Mouse (Mus musculus): ENCODE data around the gene Syn3. TPM values are rescaled to one million over a fixed set of nuclear protein-coding genes. Genes with fewer than 3 reads are reported as not detected.
A peak's percentile ranks its signal among the peaks of the same experiment; 100 is the strongest.
"Not testable (repeated sequence)": the region's sequence is repeated elsewhere in the genome, so short reads cannot be mapped to it uniquely, and the experiment has no call there.

Syn3 gene
- polyA plus RNA-seq, 1 experiment from 2014 or later: 2.6 TPM

GRCm38 (mm10) chr10:86439640-86440039, 59.1 kb downstream of the Syn3 start:
- H3K36me3 ChIP-seq: no peaks in the 10 kb centered on the region
- no peak for ATAC-seq (ENCODE audit: insufficient number of reproducible peaks, low FRiP score, low TSS enrichment, low read depth)
- no peaks in the 10 kb centered on the region for H3K27me3 ChIP-seq
- WGBS: 88% methylated on average over 4 of the region's 4 CpGs
- no peaks in the 10 kb centered on the region for H3K4me1 ChIP-seq
- H3K9ac ChIP-seq: no peak overlapping the region
- H3K4me3 ChIP-seq (replicated peaks): no peak overlapping the region
- H3K4me2 ChIP-seq (replicated peaks): no peak overlapping the region
- no peaks in the 10 kb centered on the region for H3K9me3 ChIP-seq (replicated peaks)
- H3K27ac ChIP-seq (replicated peaks): no peak overlapping the region

GRCm38 (mm10) chr10:86437294-86437693, 61.4 kb downstream of the Syn3 start:
- Histone ChIP-seq H3K4me3 (replicated peaks) (no peak overlapping the region), H3K27me3 (no peaks in the 10 kb centered on the region), H3K9ac (no peak overlapping the region), H3K36me3 (no peaks in the 10 kb centered on the region), H3K9me3 (replicated peaks) (no peaks in the 10 kb centered on the region), H3K27ac (replicated peaks) (no peak overlapping the region), H3K4me2 (replicated peaks) (no peak overlapping the region), H3K4me1 (no peaks in the 10 kb centered on the region)
- 85% methylated on average over 11 of the region's 11 CpGs for WGBS
- no peak for ATAC-seq (ENCODE audit: insufficient number of reproducible peaks, low FRiP score, low TSS enrichment, low read depth)

GRCm38 (mm10) chr10:86435006-86435405, 63.7 kb downstream of the Syn3 start:
- H3K36me3 ChIP-seq; H3K9me3 ChIP-seq (replicated peaks); H3K27ac ChIP-seq (replicated peaks); H3K4me1 ChIP-seq; ATAC-seq (ENCODE audit: insufficient number of reproducible peaks, low FRiP score, low TSS enrichment, low read depth); H3K9ac ChIP-seq; H3K4me2 ChIP-seq (replicated peaks); H3K27me3 ChIP-seq; H3K4me3 ChIP-seq (replicated peaks): not testable (repeated sequence)
- 74% methylated on average over 4 of the region's 4 CpGs for WGBS

GRCm38 (mm10) chr10:86429651-86430050, 69.0 kb downstream of the Syn3 start:
- no peak overlapping the region for H3K9ac ChIP-seq
- H3K4me2 ChIP-seq (replicated peaks): no peak overlapping the region
- H3K27me3 ChIP-seq: no peaks in the 10 kb centered on the region
- WGBS: 63% methylated on average over 3 of the region's 3 CpGs
- H3K27ac ChIP-seq (replicated peaks): no peak overlapping the region
- no peak overlapping the region for H3K4me3 ChIP-seq (replicated peaks)
- H3K4me1 ChIP-seq: peaks cover 20% of the 10 kb centered on the region
- ATAC-seq (ENCODE audit: insufficient number of reproducible peaks, low FRiP score, low TSS enrichment, low read depth): no peak
- H3K36me3 ChIP-seq: no peaks in the 10 kb centered on the region
- no peaks in the 10 kb centered on the region for H3K9me3 ChIP-seq (replicated peaks)

- peaks cover 20% of the 10 kb centered on the region for H3K4me1 ChIP-seq
- no peak for ATAC-seq (ENCODE audit: insufficient number of reproducible peaks, low FRiP score, low TSS enrichment, low read depth)
- H3K36me3 ChIP-seq: no peaks in the 10 kb centered on the region
- H3K9ac ChIP-seq: no peak overlapping the region
- no peak overlapping the region for H3K27ac ChIP-seq (replicated peaks)
- H3K27me3 ChIP-seq: no peaks in the 10 kb centered on the region
- H3K4me3 ChIP-seq (replicated peaks): no peak overlapping the region
- H3K9me3 ChIP-seq (replicated peaks): no peaks in the 10 kb centered on the region
- H3K4me2 ChIP-seq (replicated peaks): no peak overlapping the region
- WGBS: 78% methylated on average over 2 of the region's 2 CpGs
Observed at GRCm38 (mm10) chr10:86427956-86428355, 70.7 kb downstream of the Syn3 start.

- Histone ChIP-seq H3K27ac (replicated peaks) (peak overlapping the region; percentile 81), H3K36me3 (no peaks in the 10 kb centered on the region), H3K27me3 (no peaks in the 10 kb centered on the region), H3K4me1 (peaks cover 20% of the 10 kb centered on the region), H3K9me3 (replicated peaks) (no peaks in the 10 kb centered on the region), H3K9ac (no peak overlapping the region), H3K4me2 (replicated peaks) (0 out of 2 replicates have a peak overlapping the region, but pooled peaks have one; percentile 4), H3K4me3 (replicated peaks) (no peak overlapping the region)
- WGBS: 18% methylated on average over 10 of the region's 10 CpGs
- peak; percentile 82 for ATAC-seq (ENCODE audit: insufficient number of reproducible peaks, low FRiP score, low TSS enrichment, low read depth)
Observed at GRCm38 (mm10) chr10:86425690-86426530, 72.8 kb downstream of the Syn3 start.

GRCm38 (mm10) chr10:86421731-86422370, 76.8 kb downstream of the Syn3 start:
- no peak overlapping the region for H3K4me3 ChIP-seq (replicated peaks)
- no peaks in the 10 kb centered on the region for H3K36me3 ChIP-seq
- no peak for ATAC-seq (ENCODE audit: insufficient number of reproducible peaks, low FRiP score, low TSS enrichment, low read depth)
- H3K4me1 ChIP-seq: peaks cover 24% of the 10 kb centered on the region
- H3K9ac ChIP-seq: no peak overlapping the region
- WGBS: 80% methylated on average over 3 of the region's 3 CpGs
- no peaks in the 10 kb centered on the region for H3K9me3 ChIP-seq (replicated peaks)
- H3K4me2 ChIP-seq (replicated peaks): no peak overlapping the region
- no peaks in the 10 kb centered on the region for H3K27me3 ChIP-seq
- no peak overlapping the region for H3K27ac ChIP-seq (replicated peaks)

GRCm38 (mm10) chr10:86418931-86419330, 79.8 kb downstream of the Syn3 start:
- WGBS: 78% methylated on average over 5 of the region's 5 CpGs
- no peak overlapping the region for H3K4me2 ChIP-seq (replicated peaks)

GRCm38 (mm10) chr10:86418345-86418744, 80.4 kb downstream of the Syn3 start:
- Histone ChIP-seq H3K27me3 (no peaks in the 10 kb centered on the region), H3K27ac (replicated peaks) (no peak overlapping the region), H3K9ac (no peak overlapping the region), H3K4me1 (0 out of 2 replicates have a peak, but pooled peaks cover 5% of the 10 kb centered on the region), H3K9me3 (replicated peaks) (no peaks in the 10 kb centered on the region), H3K4me2 (replicated peaks) (no peak overlapping the region), H3K4me3 (replicated peaks) (no peak overlapping the region), H3K36me3 (no peaks in the 10 kb centered on the region)
- ATAC-seq (ENCODE audit: insufficient number of reproducible peaks, low FRiP score, low TSS enrichment, low read depth): no peak
- WGBS: 81% methylated on average over 2 of the region's 2 CpGs

More at GRCm38 (mm10) chr10:86418931-86419330, 79.8 kb downstream of the Syn3 start:
- no peaks in the 10 kb centered on the region for H3K36me3 ChIP-seq
- no peak overlapping the region for H3K27ac ChIP-seq (replicated peaks)
- ATAC-seq (ENCODE audit: insufficient number of reproducible peaks, low FRiP score, low TSS enrichment, low read depth): 0 out of 2 replicates have a peak, but pooled peaks have one; percentile 39
- no peak overlapping the region for H3K9ac ChIP-seq
- H3K9me3 ChIP-seq (replicated peaks): no peaks in the 10 kb centered on the region
- 0 out of 2 replicates have a peak, but pooled peaks cover 5% of the 10 kb centered on the region for H3K4me1 ChIP-seq
- H3K27me3 ChIP-seq: no peaks in the 10 kb centered on the region
- H3K4me3 ChIP-seq (replicated peaks): no peak overlapping the region

- H3K4me1 ChIP-seq: 0 out of 2 replicates have a peak, but pooled peaks cover 5% of the 10 kb centered on the region
- H3K36me3 ChIP-seq: no peaks in the 10 kb centered on the region
- H3K9me3 ChIP-seq (replicated peaks): no peaks in the 10 kb centered on the region
- no peak overlapping the region for H3K4me2 ChIP-seq (replicated peaks)
- H3K27me3 ChIP-seq: no peaks in the 10 kb centered on the region
- no peak overlapping the region for H3K4me3 ChIP-seq (replicated peaks)
- WGBS: 62% methylated on average over 8 of the region's 8 CpGs
- H3K9ac ChIP-seq: no peak overlapping the region
- H3K27ac ChIP-seq (replicated peaks): no peak overlapping the region
- ATAC-seq (ENCODE audit: insufficient number of reproducible peaks, low FRiP score, low TSS enrichment, low read depth): no peak
Observed at GRCm38 (mm10) chr10:86416806-86417205, 81.9 kb downstream of the Syn3 start.

GRCm38 (mm10) chr10:86410868-86411267, 87.8 kb downstream of the Syn3 start:
- no peaks in the 10 kb centered on the region for H3K4me1 ChIP-seq
- WGBS: 55% methylated on average over 6 of the region's 6 CpGs
- H3K36me3 ChIP-seq: no peaks in the 10 kb centered on the region
- no peaks in the 10 kb centered on the region for H3K9me3 ChIP-seq (replicated peaks)
- H3K4me2 ChIP-seq (replicated peaks): no peak overlapping the region
- no peak overlapping the region for H3K9ac ChIP-seq
- H3K4me3 ChIP-seq (replicated peaks): no peak overlapping the region
- no peak for ATAC-seq (ENCODE audit: insufficient number of reproducible peaks, low FRiP score, low TSS enrichment, low read depth)
- no peak overlapping the region for H3K27ac ChIP-seq (replicated peaks)
- H3K27me3 ChIP-seq: no peaks in the 10 kb centered on the region
